Mouse (Mus musculus): ENCODE measurements around the gene Frmd8.

GRCm38 (mm10) chr19:5864710-5865398 is 10.2 kb downstream of the Frmd8 start:
- TF ChIP-seq POLR2A (IDR thresholded peaks at IDR 0.05; ENCODE audit: borderline replicate concordance, extremely low read depth, insufficient read depth, insufficient read length, poor library complexity, severe bottlenecking), result no peak
- TF ChIP-seq CTCF (IDR thresholded peaks at IDR 0.05; ENCODE audit: borderline replicate concordance, extremely low read depth, insufficient read depth, insufficient read length), result no peak
